Mouse (Mus musculus): Measurements from ENCODE around the gene Arxes1. TPM values are rescaled to one million over a fixed set of nuclear protein-coding genes. Genes with fewer than 3 reads are reported as not detected.

The Arxes1 gene
- 2.0 TPM for polyA plus RNA-seq (2014; fragmentation: Illumina TruSeq; extraction: RNeasy Lipid Tissue Mini Kit (QIAGEN cat#74804); ENCODE audit: low read depth, low replicate concordance)

DNA sequence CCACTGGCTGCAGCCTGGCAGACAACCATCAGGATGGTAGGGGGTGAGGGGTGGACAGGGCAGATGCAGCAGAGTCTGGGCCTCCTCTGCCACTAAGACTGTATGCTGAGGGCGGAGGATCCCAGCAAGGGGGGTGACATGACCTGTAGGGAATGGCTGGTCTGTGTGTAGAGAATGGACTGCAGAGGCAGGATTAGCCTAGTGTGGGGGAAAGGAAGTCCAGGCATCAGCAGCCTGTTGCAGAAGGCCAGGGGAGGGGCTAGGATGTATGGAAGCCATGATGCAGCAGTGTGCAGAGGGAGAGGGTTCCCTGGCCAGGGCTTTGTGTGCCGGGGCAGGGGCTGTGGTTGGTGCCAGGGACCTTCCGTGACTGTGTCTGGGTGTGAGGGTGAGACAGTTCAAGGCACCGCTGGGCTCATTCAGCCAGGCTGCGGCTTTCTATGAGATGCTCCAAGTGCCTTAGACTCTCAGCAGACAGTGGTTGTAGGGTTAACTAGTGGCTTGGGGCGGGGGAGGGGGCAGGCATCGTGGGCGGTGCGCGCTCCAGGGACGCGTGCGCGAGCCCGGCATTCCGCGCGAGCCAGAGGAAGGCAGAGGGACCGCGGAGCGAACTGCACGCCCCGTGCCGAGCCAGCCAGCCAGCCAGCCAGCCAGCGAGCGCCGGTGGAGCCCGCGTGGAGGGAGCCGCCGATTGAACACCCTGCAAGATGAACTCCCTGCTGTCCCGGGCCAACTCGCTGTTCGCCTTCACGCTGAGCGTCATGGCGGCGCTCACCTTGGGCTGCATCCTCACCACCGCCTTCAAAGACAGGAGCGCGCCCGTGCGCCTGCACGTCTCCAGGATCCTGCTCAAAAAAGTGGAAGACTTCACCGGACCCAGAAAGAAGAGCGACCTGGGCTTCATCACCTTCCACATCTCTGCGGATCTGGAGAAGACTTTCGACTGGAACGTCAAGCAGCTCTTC, at the start of gene Arxes1:
Arxes1 (plus strand) TSS at position 569 of the 965 bp plus-strand sequence.

DNA sequence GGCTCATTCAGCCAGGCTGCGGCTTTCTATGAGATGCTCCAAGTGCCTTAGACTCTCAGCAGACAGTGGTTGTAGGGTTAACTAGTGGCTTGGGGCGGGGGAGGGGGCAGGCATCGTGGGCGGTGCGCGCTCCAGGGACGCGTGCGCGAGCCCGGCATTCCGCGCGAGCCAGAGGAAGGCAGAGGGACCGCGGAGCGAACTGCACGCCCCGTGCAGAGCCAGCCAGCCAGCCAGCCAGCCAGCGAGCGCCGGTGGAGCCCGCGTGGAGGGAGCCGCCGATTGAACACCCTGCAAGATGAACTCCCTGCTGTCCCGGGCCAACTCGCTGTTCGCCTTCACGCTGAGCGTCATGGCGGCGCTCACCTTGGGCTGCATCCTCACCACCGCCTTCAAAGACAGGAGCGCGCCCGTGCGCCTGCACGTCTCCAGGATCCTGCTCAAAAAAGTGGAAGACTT, 39.5 kb upstream of the Arxes1 start, which contains the start of gene Arxes2:
Arxes2 (plus strand) TSS at position 161 of the 456 bp plus-strand sequence.

DNA sequence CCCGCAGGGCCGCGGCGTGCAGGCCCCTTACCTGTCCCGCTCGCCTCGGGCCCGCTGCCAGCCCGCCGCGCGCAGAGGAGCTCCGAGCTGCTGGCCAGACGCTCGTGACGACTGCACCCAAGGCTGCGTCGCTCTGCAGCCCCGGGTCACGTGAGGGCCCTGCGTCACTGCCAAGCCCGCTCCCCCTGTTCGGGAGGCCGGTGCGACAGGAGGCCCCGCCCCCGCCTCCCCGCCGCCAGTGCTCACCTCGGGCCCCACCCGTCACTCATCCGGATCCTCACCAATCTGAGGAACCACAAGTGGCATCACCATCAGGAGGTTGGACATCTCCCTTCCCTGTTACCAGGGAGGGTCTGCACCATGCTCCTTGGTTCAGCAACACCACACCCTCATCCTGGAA, 34.9 kb downstream of the Arxes1 start, which contains the start of gene Bex2:
Bex2 (minus strand) TSS at position 217 of the 400 bp plus-strand sequence.

Other genes starting within 250 kb of the Arxes1 start
- 14.7 TPM for gene Bhlhb9, start 235.8 kb upstream of the Arxes1 start, polyA plus RNA-seq (2014; fragmentation: Illumina TruSeq; extraction: RNeasy Lipid Tissue Mini Kit (QIAGEN cat#74804); ENCODE audit: low read depth, low replicate concordance)
- 9.1 TPM for gene Gprasp2, start 194.3 kb upstream of the Arxes1 start, polyA plus RNA-seq (2014; fragmentation: Illumina TruSeq; extraction: RNeasy Lipid Tissue Mini Kit (QIAGEN cat#74804); ENCODE audit: low read depth, low replicate concordance)
- 8.3 TPM for gene Arxes2, start 39.5 kb upstream of the Arxes1 start, polyA plus RNA-seq (2014; fragmentation: Illumina TruSeq; extraction: RNeasy Lipid Tissue Mini Kit (QIAGEN cat#74804); ENCODE audit: low read depth, low replicate concordance)
- 5.6 TPM for gene Bex2, start 34.9 kb downstream of the Arxes1 start, polyA plus RNA-seq (2014; fragmentation: Illumina TruSeq; extraction: RNeasy Lipid Tissue Mini Kit (QIAGEN cat#74804); ENCODE audit: low read depth, low replicate concordance)
- gene Nxf3, start 51.9 kb downstream of the Arxes1 start, polyA plus RNA-seq (2014; fragmentation: Illumina TruSeq; extraction: RNeasy Lipid Tissue Mini Kit (QIAGEN cat#74804); ENCODE audit: low read depth, low replicate concordance): not detected
- gene Bex4, start 105.6 kb downstream of the Arxes1 start, polyA plus RNA-seq (2014; fragmentation: Illumina TruSeq; extraction: RNeasy Lipid Tissue Mini Kit (QIAGEN cat#74804); ENCODE audit: low read depth, low replicate concordance): 10.7 TPM
- gene Tceal8, start 139.0 kb downstream of the Arxes1 start, polyA plus RNA-seq (2014; fragmentation: Illumina TruSeq; extraction: RNeasy Lipid Tissue Mini Kit (QIAGEN cat#74804); ENCODE audit: low read depth, low replicate concordance): 113 TPM
- 3.4 TPM for gene Tceal5, start 170.5 kb downstream of the Arxes1 start, polyA plus RNA-seq (2014; fragmentation: Illumina TruSeq; extraction: RNeasy Lipid Tissue Mini Kit (QIAGEN cat#74804); ENCODE audit: low read depth, low replicate concordance)
- gene Tceal7, start 181.4 kb downstream of the Arxes1 start, polyA plus RNA-seq (2014; fragmentation: Illumina TruSeq; extraction: RNeasy Lipid Tissue Mini Kit (QIAGEN cat#74804); ENCODE audit: low read depth, low replicate concordance): not detected
- gene Bex1, start 182.1 kb downstream of the Arxes1 start, polyA plus RNA-seq (2014; fragmentation: Illumina TruSeq; extraction: RNeasy Lipid Tissue Mini Kit (QIAGEN cat#74804); ENCODE audit: low read depth, low replicate concordance): 4.3 TPM
- 462 TPM for gene Tceal9, start 211.7 kb downstream of the Arxes1 start, polyA plus RNA-seq (2014; fragmentation: Illumina TruSeq; extraction: RNeasy Lipid Tissue Mini Kit (QIAGEN cat#74804); ENCODE audit: low read depth, low replicate concordance)
- gene Bex3, start 236.9 kb downstream of the Arxes1 start, polyA plus RNA-seq (2014; fragmentation: Illumina TruSeq; extraction: RNeasy Lipid Tissue Mini Kit (QIAGEN cat#74804); ENCODE audit: low read depth, low replicate concordance): 12.7 TPM

All from sigmoid colon, adult 10 weeks (tissue).